Mouse (Mus musculus): Measurements from ENCODE around the gene Tmem229b.

GRCm38 (mm10) chr12:78947661-78948060, 59.8 kb downstream of the Tmem229b start:
- TF ChIP-seq POLR2A (IDR thresholded peaks at IDR 0.05; ENCODE audit: insufficient read depth, low read depth, low read length) (no peak), CTCF (IDR thresholded peaks at IDR 0.05; ENCODE audit: insufficient read depth, low read depth, low read length) (no peak)
